Mouse (Mus musculus): ENCODE data around the gene Rap1gap2.

DNA sequence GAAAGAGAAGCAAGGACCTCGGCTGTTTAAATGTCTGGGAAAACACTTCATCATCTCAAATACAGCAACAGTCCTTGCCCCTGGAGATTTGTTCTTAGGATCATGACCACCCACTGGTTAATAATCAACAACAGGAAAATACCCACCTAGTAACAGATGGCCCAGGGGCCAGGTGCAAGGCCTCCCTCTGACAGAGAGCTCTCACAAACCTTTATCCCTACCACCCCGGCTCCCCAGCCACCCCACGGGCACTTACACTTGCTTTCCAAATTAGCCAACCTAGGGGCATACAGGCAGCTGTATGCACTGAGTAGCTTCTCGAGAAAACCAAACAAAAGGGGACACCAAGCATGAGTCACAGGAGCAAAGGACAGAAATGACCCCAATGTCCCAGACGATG is 121.5 kb downstream of the Rap1gap2 start:
- no peak for TF ChIP-seq CTCF (IDR thresholded peaks at IDR 0.05; ENCODE audit: extremely low read depth, insufficient read depth, low read length)
- TF ChIP-seq POLR2A (IDR thresholded peaks at IDR 0.05; ENCODE audit: extremely low read depth, insufficient read depth, low read length), result no peak

Measured in cortical plate, adult 2 months (tissue).